Mouse (Mus musculus) C2C12 (cell line): Measurements from ENCODE around the gene Klhl7.

Experiments used
- CEBPB ChIP-seq: IDR thresholded peaks from one replicate; pipeline ENCODE4 v1.6.1; 2011; ENCODE audit warnings: low read depth, mild to moderate bottlenecking, control low read depth, moderate library complexity
- CTCF ChIP-seq: IDR thresholded peaks from one replicate; pipeline ENCODE4 v1.5.1; 2011; ENCODE audit not compliant: control insufficient read depth, insufficient read depth, insufficient read length
- MAX ChIP-seq: IDR thresholded peaks from one replicate; pipeline ENCODE4 v1.6.1; 2011; ENCODE audit warnings: mild to moderate bottlenecking, control low read depth
- MYOD1 ChIP-seq: IDR thresholded peaks from one replicate; pipeline ENCODE4 v1.6.1; 2011; ENCODE audit warnings: low read depth; ENCODE audit not compliant: control insufficient read depth, insufficient read length
- MYOG ChIP-seq: IDR thresholded peaks from one replicate; pipeline ENCODE4 v1.6.1; 2011; ENCODE audit not compliant: control insufficient read depth, insufficient read length; ENCODE audit errors: extremely low read depth
- USF1 ChIP-seq: IDR thresholded peaks from one replicate; pipeline ENCODE4 v1.6.1; 2011; ENCODE audit warnings: low read depth, mild to moderate bottlenecking, control low read depth, moderate library complexity

DNA sequence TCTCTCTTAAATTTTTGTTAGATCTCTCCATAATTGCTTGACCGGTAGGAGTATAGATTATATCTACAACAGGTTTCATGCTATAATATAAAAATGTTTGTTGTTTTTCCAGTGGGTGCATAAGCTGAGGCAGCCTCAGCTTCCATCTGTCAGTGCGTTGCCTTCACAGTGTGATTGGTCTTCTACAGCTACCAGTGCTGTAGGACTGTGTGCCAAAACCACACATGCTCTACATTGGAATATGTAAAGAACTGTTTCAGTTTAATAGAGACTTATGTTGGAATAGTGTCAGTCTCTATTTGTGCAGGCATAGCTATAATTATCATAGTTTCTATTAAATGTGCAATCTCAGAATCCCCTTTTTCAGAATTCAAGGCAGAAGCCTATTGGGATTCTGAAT is 21.8 kb downstream of the Klhl7 start:
- TF ChIP-seq CTCF = no peak
- TF ChIP-seq USF1 = no peak
- no peak for TF ChIP-seq MAX
- no peak for TF ChIP-seq MYOG
- no peak for TF ChIP-seq MYOD1
- no peak for TF ChIP-seq CEBPB
